ENCODE assay signal across 13 mouse cellular contexts in genomic region chr11:34865181-34865580, GRCm38 (mm10). TPM values are rescaled to one million over a fixed set of nuclear protein-coding genes. Genes with fewer than 3 reads are reported as not detected.
A peak's percentile ranks its signal among the peaks of the same experiment; 100 is the strongest.
DNase-seq lines count a peak whose midpoint lies in the region; ATAC-seq and TF ChIP-seq lines count a peak whose summit lies in the region.
"Had no signal": no experiment of that assay in that cellular context is flagged by ENCODE, and none has a peak within 500 bp of the region (broad histone marks: within the 10 kb centered on the region; RNA-seq: fewer than 3 reads in every experiment).

No protein-coding gene starts in this region.

- H3K4me3 ChIP-seq in heart, embryonic 12.5 days: no peak overlapping the region
- H3K4me3 ChIP-seq in lung, postnatal 0 days (ENCODE audit: low read depth, low read length): no peak overlapping the region
- no peak overlapping the region for H3K4me3 ChIP-seq in liver, embryonic 12.5 days
- H3K4me3 ChIP-seq in kidney, embryonic 16.5 days (ENCODE audit: low read length): no peak overlapping the region
- H3K4me3 ChIP-seq: limb, embryonic 15.5 days; midbrain, embryonic 13.5 days had no signal

- no peaks in the 10 kb centered on the region for H3K4me1 ChIP-seq in heart, embryonic 12.5 days (replicated peaks)
- H3K4me1 ChIP-seq in lung, postnatal 0 days (ENCODE audit: insufficient read depth, low read depth, low read length): no peaks in the 10 kb centered on the region
- H3K4me1 ChIP-seq in liver, embryonic 12.5 days: no peaks in the 10 kb centered on the region
- no peaks in the 10 kb centered on the region for H3K4me1 ChIP-seq in kidney, embryonic 16.5 days (ENCODE audit: insufficient read depth, low read length)
- H3K4me1 ChIP-seq: limb, embryonic 15.5 days; midbrain, embryonic 13.5 days had no signal

- H3K4me2 ChIP-seq in heart, embryonic 12.5 days: no peak overlapping the region
- H3K4me2 ChIP-seq in lung, postnatal 0 days (replicated peaks; ENCODE audit: low read depth, low read length): no peak overlapping the region
- no peak overlapping the region for H3K4me2 ChIP-seq in liver, embryonic 12.5 days
- H3K4me2 ChIP-seq in kidney, embryonic 16.5 days (replicated peaks; ENCODE audit: low read depth, low read length): no peak overlapping the region
- H3K4me2 ChIP-seq: limb, embryonic 15.5 days; midbrain, embryonic 13.5 days had no signal

- DNase-seq in heart, adult 8-10 months (ENCODE audit: low spot score): peak; percentile 47
- DNase-seq in adrenal gland, postnatal 14 days: peak; percentile 9
- peak; percentile 32 to 42 for DNase-seq in gastrocnemius, postnatal 36 days
- DNase-seq in lung, postnatal 0 days (ENCODE audit: low spot score): peak; percentile 52
- DNase-seq: cerebellum, postnatal 36 days had no signal

- intact Hi-C loops in gastrocnemius, postnatal 36 days (cut with DNase I): no loop called here

- H3K9ac ChIP-seq in heart, embryonic 12.5 days: no peak overlapping the region
- H3K9ac ChIP-seq in lung, postnatal 0 days (replicated peaks; ENCODE audit: low read depth): no peak overlapping the region
- no peak overlapping the region for H3K9ac ChIP-seq in liver, embryonic 12.5 days
- H3K9ac ChIP-seq in kidney, embryonic 16.5 days (replicated peaks; ENCODE audit: low read length): no peak overlapping the region
- H3K9ac ChIP-seq: limb, embryonic 15.5 days; midbrain, embryonic 13.5 days had no signal

- WGBS in heart, embryonic 12.5 days: 85% methylated on average over 14 of the region's 14 CpGs
- 66% methylated on average over 14 of the region's 14 CpGs for WGBS in lung, postnatal 0 days
- WGBS in liver, embryonic 12.5 days (ENCODE audit: insufficient replicate concordance): 76% methylated on average over 14 of the region's 14 CpGs
- WGBS in kidney, embryonic 16.5 days: 72% methylated on average over 14 of the region's 14 CpGs

- ATAC-seq in heart, embryonic 12.5 days (ENCODE audit: insufficient number of reproducible peaks, low FRiP score): no peak
- ATAC-seq in lung, postnatal 0 days: peak; percentile 49; the same call in 1 of the 2 replicates
- ATAC-seq in cerebellum, adult (ENCODE audit: insufficient number of reproducible peaks, low FRiP score, low TSS enrichment): no peak
- ATAC-seq in liver, embryonic 12.5 days: no peak
- no peak for ATAC-seq in kidney, embryonic 16.5 days (ENCODE audit: low FRiP score, low TSS enrichment)
- ATAC-seq: forebrain, embryonic 16.5 days; inflammation-experienced regulatory T-cells, adult 6 months; midbrain, embryonic 13.5 days had no signal

- TF ChIP-seq CTCF in lung, postnatal 0 days (IDR thresholded peaks at IDR 0.05): no peak

- H3K9me3 ChIP-seq in heart, embryonic 12.5 days (replicated peaks): 0 out of 2 replicates have a peak, but pooled peaks cover 8% of the 10 kb centered on the region
- no peaks in the 10 kb centered on the region for H3K9me3 ChIP-seq in lung, postnatal 0 days (ENCODE audit: low read length)
- no peaks in the 10 kb centered on the region for H3K9me3 ChIP-seq in liver, embryonic 12.5 days (replicated peaks)
- no peaks in the 10 kb centered on the region for H3K9me3 ChIP-seq in kidney, embryonic 16.5 days (ENCODE audit: low read length)
- H3K9me3 ChIP-seq: limb, embryonic 15.5 days; midbrain, embryonic 13.5 days had no signal

- no peaks in the 10 kb centered on the region for H3K36me3 ChIP-seq in heart, embryonic 12.5 days
- no peaks in the 10 kb centered on the region for H3K36me3 ChIP-seq in lung, postnatal 0 days (ENCODE audit: insufficient read depth, low read length)
- no peaks in the 10 kb centered on the region for H3K36me3 ChIP-seq in liver, embryonic 12.5 days
- H3K36me3 ChIP-seq in kidney, embryonic 16.5 days (ENCODE audit: insufficient read depth, low read length): no peaks in the 10 kb centered on the region
- H3K36me3 ChIP-seq: limb, embryonic 15.5 days; midbrain, embryonic 13.5 days had no signal

- H3K27ac ChIP-seq in heart, embryonic 12.5 days (ENCODE audit: poor library complexity, severe bottlenecking): no peak overlapping the region
- H3K27ac ChIP-seq in lung, postnatal 0 days (ENCODE audit: low read length): no peak overlapping the region
- H3K27ac ChIP-seq in liver, embryonic 12.5 days: no peak overlapping the region
- H3K27ac ChIP-seq in kidney, embryonic 16.5 days (ENCODE audit: low read length): no peak overlapping the region
- H3K27ac ChIP-seq: limb, embryonic 15.5 days; midbrain, embryonic 13.5 days had no signal

- no peak for TF ChIP-seq EP300 in lung, postnatal 0 days (IDR thresholded peaks at IDR 0.05)

- no peaks in the 10 kb centered on the region for H3K27me3 ChIP-seq in heart, embryonic 12.5 days (replicated peaks)
- H3K27me3 ChIP-seq in lung, postnatal 0 days (replicated peaks; ENCODE audit: insufficient read depth, low read length): no peaks in the 10 kb centered on the region
- no peaks in the 10 kb centered on the region for H3K27me3 ChIP-seq in liver, embryonic 12.5 days (replicated peaks)
- no peaks in the 10 kb centered on the region for H3K27me3 ChIP-seq in kidney, embryonic 16.5 days (ENCODE audit: insufficient read depth, low read length)
- H3K27me3 ChIP-seq: limb, embryonic 15.5 days; midbrain, embryonic 13.5 days had no signal

RNA-seq across cellular contexts. Expression of gene Spdl1, which starts 31.7 kb away (rescaled TPM):
- total RNA-seq in heart, adult 8-10 months (2022): under 1 TPM in 3 of 4 experiments, not detected in 1; 0.12 to 0.26 (median 0.22) TPM
- 18.8 and 19.2 TPM in 2 replicates for polyA plus RNA-seq in heart, embryonic 12.5 days (2016; fragmentation: Nextera tagmentation; extraction: Ambion mirVana)
- total RNA-seq in adrenal gland, postnatal 14 days (2021): 3.8 and 5.1 TPM in 2 replicates
- under 1 TPM; 0.39 to 0.48 TPM for total RNA-seq in gastrocnemius, postnatal 36 days (2021)
- polyA plus RNA-seq in lung, postnatal 0 days (2015; fragmentation: Nextera tagmentation; extraction: Ambion mirVana): 1.1 and 1.7 TPM in 2 replicates
- polyA plus RNA-seq in liver, embryonic 12.5 days (2016; fragmentation: Nextera tagmentation; extraction: Ambion mirVana): 19.8 and 20.0 TPM in 2 replicates
- polyA plus RNA-seq in kidney, embryonic 16.5 days (2015; fragmentation: Nextera tagmentation; extraction: Ambion mirVana): 22.7 and 24.1 TPM in 2 replicates
